Mouse (Mus musculus) midbrain, embryonic 14.5 days (tissue): ENCODE results near the gene Gm12789. TPM values are rescaled to one million over a fixed set of nuclear protein-coding genes. Genes with fewer than 3 reads are reported as not detected.

Experiments used
- polyA plus RNA-seq: library from polyadenylated mRNA; unstranded; fragments of >200 nt; fragmentation: Nextera tagmentation; extraction: Ambion mirVana; gene quantifications from 2 replicates; pipeline ENCODE4 v1.2.1, GENCODE M21; 2014

The Gm12789 gene
- polyA plus RNA-seq, 1 experiment from 2014 or later, result not detected

Other genes with a start within 250 kb of the Gm12789 start
- gene B020004J07Rik, start 142.6 kb upstream of the Gm12789 start, polyA plus RNA-seq, result not detected in 2 replicates
- gene C130073F10Rik, start 92.8 kb upstream of the Gm12789 start, polyA plus RNA-seq, result not detected in 2 replicates
- gene Gm12800, start 77.5 kb upstream of the Gm12789 start, polyA plus RNA-seq, result not detected in 2 replicates
- gene Gm12794, start 46.2 kb upstream of the Gm12789 start, polyA plus RNA-seq, result not detected in 2 replicates
- gene Gm12790, start 5.6 kb upstream of the Gm12789 start, polyA plus RNA-seq, result not detected in 2 replicates
- 49.4 and 49.8 TPM in 2 replicates for gene Pde4b, start 100.9 kb downstream of the Gm12789 start, polyA plus RNA-seq